Mouse (Mus musculus) layer of hippocampus, postnatal 14 days (tissue): Measurements from ENCODE around the gene Akap4. TPM values are rescaled to one million over a fixed set of nuclear protein-coding genes. Genes with fewer than 3 reads are reported as not detected.

ENCODE experiments used
- DNase-seq, 2 experiments: peaks; one replicate each; pipeline ENCODE4 v3.0.0; 2021 to 2022; ENCODE audit warnings: low spot score in 2 of 2, mixed read lengths in 1 of 2
- long read RNA-seq, 2 experiments: library from polyadenylated mRNA; stranded (forward); transcript quantifications; one replicate each; pipeline ENCODE4 v2.0.0; 2021
- total RNA-seq, 2 experiments: library from RNA; stranded (reverse); gene quantifications; 2 replicates each; pipeline ENCODE4 v1.2.3; 2021

Gene Akap4
- total RNA-seq = not detected
- long read RNA-seq, experiment 1 = 0 reads
- long read RNA-seq, experiment 2 = 0 reads

DNA sequence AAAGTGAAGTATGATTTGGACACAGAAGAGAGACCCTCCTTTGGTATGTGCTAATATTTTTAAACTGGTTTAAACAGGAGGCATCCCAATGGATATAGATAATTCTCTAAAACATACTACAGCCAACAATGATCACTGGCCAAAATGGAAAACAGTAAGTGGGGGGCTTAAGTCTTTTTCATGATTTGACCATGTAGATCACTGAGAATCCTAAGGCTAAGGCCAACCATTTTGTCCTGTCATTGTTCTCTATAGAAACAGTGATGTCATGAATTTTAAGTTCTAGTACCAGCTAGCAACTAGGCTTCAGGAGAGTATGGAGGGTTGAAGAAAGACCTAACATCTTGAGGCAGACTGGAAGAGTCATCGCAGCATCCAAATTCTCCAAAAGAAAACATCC lies at the start of gene Akap4:
TSS of gene Akap4 (plus strand) at position 301 of the 400 bp plus-strand sequence.
- DNase-seq = no peak

DNA sequence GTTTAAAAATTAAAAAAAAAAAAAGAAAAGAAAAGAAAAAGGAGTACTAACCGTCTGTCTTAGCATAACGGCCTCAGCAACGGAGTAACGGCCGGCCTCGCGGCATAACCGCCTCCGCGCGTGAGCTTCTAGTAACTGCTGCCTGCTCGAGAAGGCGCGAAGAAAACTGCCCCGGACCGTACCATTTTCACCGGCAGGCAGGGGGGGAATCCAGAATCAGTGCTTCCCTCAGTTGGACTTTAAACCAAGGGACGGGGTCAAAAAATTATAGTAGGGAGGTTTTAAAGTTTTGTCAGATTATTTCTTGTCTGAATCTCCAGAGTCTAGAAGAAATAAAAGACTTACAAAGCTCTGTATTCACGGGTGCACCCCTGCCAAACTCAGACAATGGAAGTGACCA lies 25.8 kb upstream of the Akap4 start, which contains the start of gene Ccnb3:
TSS of gene Ccnb3 (minus strand) at position 101 of the 400 bp plus-strand sequence.
- no peak for DNase-seq

DNA sequence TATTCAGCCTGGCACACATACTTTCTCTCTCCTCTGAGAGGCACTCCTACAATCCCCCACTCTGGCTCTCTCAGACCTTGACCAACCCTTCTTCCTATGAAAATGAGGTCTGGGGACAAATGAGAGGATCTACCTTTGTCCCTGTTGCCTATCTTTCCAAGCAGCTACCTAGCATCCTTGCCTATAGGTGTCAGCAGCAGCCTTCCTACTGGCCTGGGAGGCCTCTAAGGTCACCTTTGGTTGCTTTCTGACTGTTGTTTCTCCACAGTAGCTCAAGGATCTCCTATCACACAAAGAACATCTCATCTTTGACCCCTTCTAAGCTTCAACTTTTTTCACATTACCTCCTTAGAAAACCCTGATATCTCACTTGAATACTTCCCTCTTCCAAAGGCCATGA lies 10.3 kb upstream of the Akap4 start:
- no peak for DNase-seq

DNA sequence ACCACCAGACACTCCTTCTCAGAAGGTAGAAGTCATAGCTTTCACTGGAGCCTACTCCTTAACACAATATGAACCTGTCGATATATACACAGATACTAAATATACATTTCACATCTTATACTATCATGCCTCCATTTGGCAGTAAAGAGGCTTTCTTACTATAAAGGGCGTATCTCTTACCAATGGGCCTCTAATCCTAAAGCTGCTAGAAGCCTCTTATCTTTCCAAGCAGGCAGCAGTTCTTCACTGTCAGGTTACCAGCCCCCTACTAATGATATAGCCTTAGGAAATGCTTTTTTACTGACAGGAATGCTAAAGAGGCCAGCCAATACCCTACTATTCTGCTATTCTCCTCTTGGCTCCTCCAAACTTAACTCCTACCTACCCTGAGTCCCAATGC lies 9.7 kb upstream of the Akap4 start:
- DNase-seq = no peak

DNA sequence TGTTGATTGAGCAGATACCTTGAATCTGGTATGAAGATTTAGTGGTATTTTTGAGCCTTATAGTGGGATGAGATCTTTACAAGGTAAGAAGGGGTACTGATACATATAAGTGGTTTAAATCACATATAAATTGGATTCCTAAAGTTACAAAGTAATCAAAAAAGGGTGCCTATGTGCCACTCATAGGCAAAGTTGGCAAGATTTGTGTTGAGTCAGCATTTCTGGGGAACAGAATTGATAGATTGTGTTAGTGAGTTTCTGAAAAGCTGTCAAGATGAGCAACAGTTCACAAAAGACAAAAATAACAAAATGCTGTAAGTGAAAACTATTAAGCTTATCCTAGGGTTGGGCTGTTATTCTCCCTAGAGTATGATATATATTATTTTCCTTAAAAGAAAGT lies 3.2 kb upstream of the Akap4 start:
- no peak for DNase-seq

- DNase-seq = no peak
Observed at GRCm38 (mm10) chrX:7068002-7068401, 683 bp downstream of the Akap4 start.

GRCm38 (mm10) chrX:7079820-7080429 lies 12.6 kb downstream of the Akap4 start:
- DNase-seq = no peak

DNA sequence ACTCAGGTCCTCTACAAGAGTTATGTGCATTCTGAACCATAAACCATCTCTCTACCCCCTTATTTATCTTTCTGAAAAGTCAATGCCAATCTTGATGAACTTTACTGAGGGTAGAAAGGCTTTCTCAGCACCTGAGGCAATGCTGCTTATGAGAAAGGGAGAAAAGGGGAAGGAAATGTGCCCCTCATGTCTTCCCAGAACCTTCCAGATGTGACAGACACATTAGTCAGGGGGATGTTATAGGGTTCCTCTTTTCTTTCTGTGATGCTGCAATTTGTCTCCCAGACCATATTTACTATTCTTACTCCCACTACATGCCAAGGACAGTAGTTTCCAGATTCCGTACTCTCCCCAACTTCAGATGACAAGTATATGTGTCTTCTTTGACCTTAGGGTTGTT lies 18.6 kb downstream of the Akap4 start:
- no peak for DNase-seq

DNA sequence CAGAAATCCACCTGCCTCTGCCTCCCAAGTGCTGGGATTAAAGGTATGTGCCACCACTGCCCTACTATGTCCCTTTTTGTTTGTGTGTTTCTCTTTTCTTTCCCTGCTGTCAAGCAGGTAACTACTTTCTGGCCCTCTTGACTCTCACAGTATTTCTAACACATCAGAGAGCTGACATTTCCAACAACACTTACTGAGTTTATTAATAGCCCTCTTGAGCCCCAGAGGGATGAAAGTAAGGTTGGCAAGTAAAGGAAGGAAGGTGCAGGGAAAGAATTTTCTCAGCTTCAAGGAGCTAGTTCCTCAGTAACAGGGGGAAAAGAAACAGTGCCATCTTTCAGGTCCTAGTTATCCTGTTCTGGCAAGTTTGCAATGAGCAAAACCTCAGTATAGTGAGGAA lies 23.0 kb downstream of the Akap4 start:
- DNase-seq = no peak

- no peak for DNase-seq
Observed at GRCm38 (mm10) chrX:7102280-7102679, 35.0 kb downstream of the Akap4 start.

DNA sequence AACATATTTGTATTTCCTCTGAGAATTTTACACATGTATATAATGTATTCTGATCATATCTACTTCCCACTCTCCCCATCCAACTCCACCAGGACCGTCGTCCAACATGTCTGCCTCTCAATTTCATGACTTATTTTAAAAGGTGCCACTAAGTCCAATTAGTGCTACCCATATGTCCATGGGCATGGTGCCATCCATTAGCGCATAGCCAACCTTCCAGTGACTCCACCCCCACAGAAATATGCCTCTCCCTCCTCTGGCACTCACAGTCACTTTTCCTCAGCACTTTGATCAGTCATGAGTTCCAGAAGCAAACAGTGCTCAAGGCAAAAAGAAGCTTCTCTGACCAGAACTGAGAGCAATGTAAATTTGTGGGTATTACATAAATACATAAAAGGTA lies 47.6 kb downstream of the Akap4 start:
- peak in 1 of 2 experiments; percentile 1 for DNase-seq

GRCm38 (mm10) chrX:7121618-7122280 lies 54.4 kb downstream of the Akap4 start:
- DNase-seq = no peak

Other genes with a start within 250 kb of the Akap4 start
- not detected for gene Ccnb3, start 25.9 kb upstream of the Akap4 start, total RNA-seq